Comparison of ENCODE assay signal across 10 mouse cellular contexts in genomic region chr5:140619895-140620736, GRCm38 (mm10). TPM values are rescaled to one million over a fixed set of nuclear protein-coding genes. Genes with fewer than 3 reads are reported as not detected.
A peak's percentile ranks its signal among the peaks of the same experiment; 100 is the strongest.
DNase-seq lines count a peak whose midpoint lies in the region; ATAC-seq and TF ChIP-seq lines count a peak whose summit lies in the region.
"Had no signal": no experiment of that assay in that cellular context is flagged by ENCODE, and none has a peak within 500 bp of the region (broad histone marks: within the 10 kb centered on the region; RNA-seq: fewer than 3 reads in every experiment).

No protein-coding gene starts in this region.

- peak; percentile 8; the same call in 1 of the 2 replicates for TF ChIP-seq CTCF in lung, postnatal 0 days (IDR thresholded peaks at IDR 0.05)

- H3K9me3 ChIP-seq in lung, postnatal 0 days (ENCODE audit: low read length) = no peaks in the 10 kb centered on the region
- H3K9me3 ChIP-seq in embryonic facial prominence, embryonic 13.5 days = no peaks in the 10 kb centered on the region
- no peaks in the 10 kb centered on the region for H3K9me3 ChIP-seq in hindbrain, embryonic 15.5 days
- no peaks in the 10 kb centered on the region for H3K9me3 ChIP-seq in neural tube, embryonic 12.5 days

- no peaks in the 10 kb centered on the region for H3K27me3 ChIP-seq in lung, postnatal 0 days (replicated peaks; ENCODE audit: insufficient read depth, low read length)
- H3K27me3 ChIP-seq in embryonic facial prominence, embryonic 13.5 days = no peaks in the 10 kb centered on the region
- no peaks in the 10 kb centered on the region for H3K27me3 ChIP-seq in hindbrain, embryonic 15.5 days
- no peaks in the 10 kb centered on the region for H3K27me3 ChIP-seq in neural tube, embryonic 12.5 days (replicated peaks)

- H3K36me3 ChIP-seq in lung, postnatal 0 days (ENCODE audit: insufficient read depth, low read length) = peaks cover 4% of the 10 kb centered on the region; the same call in 1 of the 2 replicates
- peaks cover 47% of the 10 kb centered on the region for H3K36me3 ChIP-seq in embryonic facial prominence, embryonic 13.5 days
- peaks cover 26% of the 10 kb centered on the region for H3K36me3 ChIP-seq in hindbrain, embryonic 15.5 days
- H3K36me3 ChIP-seq in neural tube, embryonic 12.5 days = peaks cover 52% of the 10 kb centered on the region

- H3K4me3 ChIP-seq in lung, postnatal 0 days (ENCODE audit: low read depth, low read length) = no peak overlapping the region
- H3K4me3 ChIP-seq in embryonic facial prominence, embryonic 13.5 days = no peak overlapping the region
- H3K4me3 ChIP-seq in hindbrain, embryonic 15.5 days = no peak overlapping the region
- H3K4me3 ChIP-seq in neural tube, embryonic 12.5 days = peak overlapping the region; percentile 5; the same call in 1 of the 2 replicates

- no peak for ATAC-seq in lung, postnatal 0 days
- ATAC-seq in embryonic facial prominence, embryonic 13.5 days (ENCODE audit: insufficient number of reproducible peaks, insufficient read depth, low FRiP score, low TSS enrichment, low read depth) = no peak
- peak; percentile 32; the same call in 1 of the 2 replicates for ATAC-seq in hindbrain, embryonic 15.5 days (ENCODE audit: low FRiP score, low read depth)
- ATAC-seq in neural tube, embryonic 12.5 days (ENCODE audit: low FRiP score, low read depth) = peak; percentile 42; the same call in 1 of the 2 replicates
- ATAC-seq in granulocyte monocyte progenitor cell, adult 5-6 weeks (replicated peaks; ENCODE audit: poor library complexity, severe bottlenecking) = no peak

- no peak overlapping the region for H3K9ac ChIP-seq in lung, postnatal 0 days (replicated peaks; ENCODE audit: low read depth)
- no peak overlapping the region for H3K9ac ChIP-seq in embryonic facial prominence, embryonic 13.5 days
- no peak overlapping the region for H3K9ac ChIP-seq in hindbrain, embryonic 15.5 days
- no peak overlapping the region for H3K9ac ChIP-seq in neural tube, embryonic 12.5 days

- 56% methylated on average over 7 of the region's 7 CpGs for WGBS in lung, postnatal 0 days
- WGBS in embryonic facial prominence, embryonic 13.5 days = 57% methylated on average over 7 of the region's 7 CpGs
- 44% methylated on average over 7 of the region's 7 CpGs for WGBS in hindbrain, embryonic 15.5 days
- 60% methylated on average over 7 of the region's 7 CpGs for WGBS in neural tube, embryonic 12.5 days

- H3K27ac ChIP-seq in lung, postnatal 0 days (ENCODE audit: low read length) = no peak overlapping the region
- peak overlapping the region; percentile 62 for H3K27ac ChIP-seq in embryonic facial prominence, embryonic 13.5 days
- H3K27ac ChIP-seq in hindbrain, embryonic 15.5 days (replicated peaks) = peak overlapping the region; percentile 47; the same call in 1 of the 2 replicates
- no peak overlapping the region for H3K27ac ChIP-seq in neural tube, embryonic 12.5 days

- H3K4me2 ChIP-seq in lung, postnatal 0 days (replicated peaks; ENCODE audit: low read depth, low read length) = no peak overlapping the region
- no peak overlapping the region for H3K4me2 ChIP-seq in embryonic facial prominence, embryonic 13.5 days
- H3K4me2 ChIP-seq in hindbrain, embryonic 15.5 days = no peak overlapping the region
- H3K4me2 ChIP-seq in neural tube, embryonic 12.5 days (replicated peaks) = no peak overlapping the region

- no peak for DNase-seq in lung, postnatal 0 days (ENCODE audit: low spot score)
- DNase-seq in lung, postnatal 36 days = no peak
- DNase-seq in gastrocnemius, postnatal 36 days = no peak
- DNase-seq in left cerebral cortex, adult 9 months (ENCODE audit: low spot score in 2 of 2) = no peak

- no peak for TF ChIP-seq EP300 in lung, postnatal 0 days (IDR thresholded peaks at IDR 0.05)

- H3K4me1 ChIP-seq in lung, postnatal 0 days (ENCODE audit: insufficient read depth, low read depth, low read length) = no peaks in the 10 kb centered on the region
- H3K4me1 ChIP-seq in embryonic facial prominence, embryonic 13.5 days = peaks cover 26% of the 10 kb centered on the region
- peaks cover 20% of the 10 kb centered on the region for H3K4me1 ChIP-seq in hindbrain, embryonic 15.5 days (replicated peaks)
- peaks cover 5% of the 10 kb centered on the region; the same call in 1 of the 2 replicates for H3K4me1 ChIP-seq in neural tube, embryonic 12.5 days

- intact Hi-C loops in gastrocnemius, postnatal 36 days (cut with DNase I) = loop anchor here (1.0 to 5.0 kb wide), 3 partner anchors 53 to 783 kb away; no protein-coding TSS in a partner anchor

RNA-seq across cellular contexts. Expression of gene Lfng, which starts 13.0 kb away (rescaled TPM):
- 23.1 and 25.5 TPM in 2 replicates for polyA plus RNA-seq in lung, postnatal 0 days (2015; fragmentation: Nextera tagmentation; extraction: Ambion mirVana)
- 20.6 and 21.8 TPM in 2 replicates for polyA plus RNA-seq in embryonic facial prominence, embryonic 13.5 days (2015; fragmentation: Nextera tagmentation; extraction: Ambion mirVana)
- polyA plus RNA-seq in hindbrain, embryonic 15.5 days (2015; fragmentation: Nextera tagmentation; extraction: Ambion mirVana) = 28.4 and 28.8 TPM in 2 replicates
- polyA plus RNA-seq in neural tube, embryonic 12.5 days (2016; fragmentation: Nextera tagmentation; extraction: Ambion mirVana) = 30.5 and 34.5 TPM in 2 replicates
- 8.2 and 9.9 TPM in 2 replicates for total RNA-seq in granulocyte monocyte progenitor cell, adult 5-6 weeks (2014; fragmentation: Nextera tagmentation)
- total RNA-seq in granulocyte monocyte progenitor cell, adult 5-6 weeks (2017) = 1.9 and 14.6 TPM in 2 replicates
- total RNA-seq in gastrocnemius, postnatal 36 days (2021) = 1 to 10 TPM; 3.5 to 3.8 TPM

RNA-seq across cellular contexts. Expression of gene Ttyh3, which starts 28.7 kb away (rescaled TPM):
- 18.2 and 19.8 TPM in 2 replicates for polyA plus RNA-seq in lung, postnatal 0 days (2015; fragmentation: Nextera tagmentation; extraction: Ambion mirVana)
- polyA plus RNA-seq in embryonic facial prominence, embryonic 13.5 days (2015; fragmentation: Nextera tagmentation; extraction: Ambion mirVana) = 45.0 and 47.6 TPM in 2 replicates
- 84.6 and 85.2 TPM in 2 replicates for polyA plus RNA-seq in hindbrain, embryonic 15.5 days (2015; fragmentation: Nextera tagmentation; extraction: Ambion mirVana)
- 79.6 and 83.3 TPM in 2 replicates for polyA plus RNA-seq in neural tube, embryonic 12.5 days (2016; fragmentation: Nextera tagmentation; extraction: Ambion mirVana)
- 42.0 and 47.9 TPM in 2 replicates for total RNA-seq in granulocyte monocyte progenitor cell, adult 5-6 weeks (2014; fragmentation: Nextera tagmentation)
- 8.7 and 9.2 TPM in 2 replicates for total RNA-seq in granulocyte monocyte progenitor cell, adult 5-6 weeks (2017)
- 1 to 10 TPM; 4.6 to 5.2 TPM for total RNA-seq in gastrocnemius, postnatal 36 days (2021)

RNA-seq across cellular contexts. Expression of gene Grifin, which starts 55.2 kb away (rescaled TPM):
- polyA plus RNA-seq in lung, postnatal 0 days (2015; fragmentation: Nextera tagmentation; extraction: Ambion mirVana) = not detected in 2 replicates
- not detected in 2 replicates for polyA plus RNA-seq in embryonic facial prominence, embryonic 13.5 days (2015; fragmentation: Nextera tagmentation; extraction: Ambion mirVana)
- not detected in 2 replicates for polyA plus RNA-seq in hindbrain, embryonic 15.5 days (2015; fragmentation: Nextera tagmentation; extraction: Ambion mirVana)
- polyA plus RNA-seq in neural tube, embryonic 12.5 days (2016; fragmentation: Nextera tagmentation; extraction: Ambion mirVana) = not detected in 2 replicates
- not detected in 2 replicates for total RNA-seq in granulocyte monocyte progenitor cell, adult 5-6 weeks (2014; fragmentation: Nextera tagmentation)
- total RNA-seq in granulocyte monocyte progenitor cell, adult 5-6 weeks (2017) = not detected in 2 replicates
- total RNA-seq in gastrocnemius, postnatal 36 days (2021) = not detected
- polyA plus RNA-seq: heart, embryonic 14.5 days; testis, adult 2 months had no signal

Comparison
In these comparisons a context has a peak if more than half of its experiments do, and no peak if none do; other contexts are left out.
1. ATAC-seq: peak in hindbrain, embryonic 15.5 days (single experiment) and neural tube, embryonic 12.5 days (single experiment); none in lung, postnatal 0 days (single experiment), embryonic facial prominence, embryonic 13.5 days (single experiment) and granulocyte monocyte progenitor cell, adult 5-6 weeks (single experiment).
2. H3K27ac ChIP-seq: peak in embryonic facial prominence, embryonic 13.5 days (single experiment) and hindbrain, embryonic 15.5 days (single experiment); none in lung, postnatal 0 days (single experiment) and neural tube, embryonic 12.5 days (single experiment).